Mouse (Mus musculus) bone marrow, adult 2 months (tissue): ENCODE measurements around the gene Gcfc2.

Experiments used
- CTCF ChIP-seq: fragments of 200-500 bp; IDR thresholded peaks from 2 replicates; pipeline ENCODE4 v1.5.1; 2011; ENCODE audit warnings: low read length, control low read depth; ENCODE audit not compliant: control insufficient read depth, insufficient read depth
- POLR2A ChIP-seq: fragments of 200-500 bp; IDR thresholded peaks from 2 replicates; pipeline ENCODE4 v1.6.1; 2011; ENCODE audit warnings: low read depth, mild to moderate bottlenecking, control low read depth, low read length, borderline replicate concordance; ENCODE audit not compliant: control insufficient read depth

GRCm38 (mm10) chr6:81911244-81911643 lies 12.2 kb upstream of the Gcfc2 start:
- no peak for TF ChIP-seq CTCF
- no peak for TF ChIP-seq POLR2A
